Mouse (Mus musculus) adrenal gland, adult 8-10 months (tissue): ENCODE measurements around the gene Parp6. TPM values are rescaled to one million over a fixed set of nuclear protein-coding genes. Genes with fewer than 3 reads are reported as not detected.

Experiments
- DNase-seq: peaks from one replicate; pipeline ENCODE4 v3.0.0; 2022
- total RNA-seq, 4 experiments: library from RNA; stranded (reverse); gene quantifications; 2 replicates each; pipeline ENCODE4 v1.2.4; 2022

Parp6 gene
- total RNA-seq, result 10 to 100 TPM; 25.3 to 39.9 (median 33.0) TPM

GRCm38 (mm10) chr9:59616622-59617306 is at the start of gene Parp6:
Parp6 (plus strand) TSS chr9:59617284.
- DNase-seq, result peak; percentile 100

- DNase-seq, result no peak
Observed at GRCm38 (mm10) chr9:59571852-59572251, 45.2 kb upstream of the Parp6 start.

GRCm38 (mm10) chr9:59577401-59577800 is 39.7 kb upstream of the Parp6 start:
- DNase-seq, result no peak

GRCm38 (mm10) chr9:59577844-59578504 is 39.1 kb upstream of the Parp6 start, which contains the start of gene Celf6:
Celf6 (plus strand) TSS chr9:59577917.
- peak; percentile 90 for DNase-seq

GRCm38 (mm10) chr9:59578505-59578867 is 38.6 kb upstream of the Parp6 start:
- DNase-seq, result no peak

GRCm38 (mm10) chr9:59584871-59585308 is 32.2 kb upstream of the Parp6 start:
- DNase-seq, result peak; percentile 54

- DNase-seq, result no peak
Observed at GRCm38 (mm10) chr9:59588252-59588651, 28.8 kb upstream of the Parp6 start.

GRCm38 (mm10) chr9:59588710-59589671 is 28.1 kb upstream of the Parp6 start:
- DNase-seq, result no peak

GRCm38 (mm10) chr9:59589703-59590439 is 27.2 kb upstream of the Parp6 start:
- no peak for DNase-seq

- DNase-seq, result no peak
Observed at GRCm38 (mm10) chr9:59601661-59602060, 15.4 kb upstream of the Parp6 start.

- no peak for DNase-seq
Observed at GRCm38 (mm10) chr9:59605967-59606366, 11.1 kb upstream of the Parp6 start.

GRCm38 (mm10) chr9:59610950-59611349 is 6.1 kb upstream of the Parp6 start:
- no peak for DNase-seq

- no peak for DNase-seq
Observed at GRCm38 (mm10) chr9:59615797-59616196, 1.3 kb upstream of the Parp6 start.

- peak; percentile 19 for DNase-seq
Observed at GRCm38 (mm10) chr9:59617307-59617973, 356 bp downstream of the Parp6 start.

GRCm38 (mm10) chr9:59638372-59638771 is 21.3 kb downstream of the Parp6 start:
- DNase-seq, result no peak

- no peak for DNase-seq
Observed at GRCm38 (mm10) chr9:59639936-59640335, 22.9 kb downstream of the Parp6 start.

GRCm38 (mm10) chr9:59641320-59641719 is 24.2 kb downstream of the Parp6 start:
- no peak for DNase-seq

- no peak for DNase-seq
Observed at GRCm38 (mm10) chr9:59649911-59650310, 32.8 kb downstream of the Parp6 start.

GRCm38 (mm10) chr9:59653371-59653770 is 36.3 kb downstream of the Parp6 start:
- DNase-seq, result peak; percentile 76

- DNase-seq, result no peak
Observed at GRCm38 (mm10) chr9:59654450-59654983, 37.4 kb downstream of the Parp6 start.

GRCm38 (mm10) chr9:59655958-59656634 is 39.0 kb downstream of the Parp6 start, which contains the start of gene Pkm:
Pkm (plus strand) TSS chr9:59656368.
- peak; percentile 97 for DNase-seq
